Mouse (Mus musculus) right cerebral cortex, postnatal 14 days (tissue): ENCODE results near the gene Smc4.
A peak's percentile ranks its signal among the peaks of the same experiment; 100 is the strongest.
"Not testable (repeated sequence)": the region's sequence is repeated elsewhere in the genome, so short reads cannot be mapped to it uniquely, and the experiment has no call there.

ENCODE experiments used
- DNase-seq: peaks from one replicate; pipeline ENCODE4 v3.0.0; 2022

Smc4 gene

GRCm38 (mm10) chr3:69018635-69019034 is 14.1 kb downstream of the Smc4 start:
- not testable (repeated sequence) for DNase-seq

GRCm38 (mm10) chr3:69020285-69020684 is 15.7 kb downstream of the Smc4 start:
- no peak for DNase-seq

GRCm38 (mm10) chr3:69020764-69021163 is 16.2 kb downstream of the Smc4 start:
- no peak for DNase-seq

GRCm38 (mm10) chr3:69026133-69026783 is 21.7 kb downstream of the Smc4 start:
- DNase-seq, result no peak

- no peak for DNase-seq
Measured at GRCm38 (mm10) chr3:69040105-69040504, 35.6 kb downstream of the Smc4 start.

- DNase-seq, result no peak
Measured at GRCm38 (mm10) chr3:69041298-69041697, 36.8 kb downstream of the Smc4 start.

- DNase-seq, result no peak
Measured at GRCm38 (mm10) chr3:69044167-69044591, 39.6 kb downstream of the Smc4 start.

GRCm38 (mm10) chr3:69044645-69045399 is 40.3 kb downstream of the Smc4 start, which contains the start of gene Trim59:
Gene Trim59, minus strand, starts transcription at chr3:69044755.
- peak; percentile 80 for DNase-seq

- DNase-seq, result no peak
Measured at GRCm38 (mm10) chr3:69045400-69045703, 40.8 kb downstream of the Smc4 start.

GRCm38 (mm10) chr3:69045750-69046149 is 41.2 kb downstream of the Smc4 start:
- DNase-seq, result no peak

GRCm38 (mm10) chr3:69046509-69046908 is 42.0 kb downstream of the Smc4 start:
- DNase-seq, result no peak

GRCm38 (mm10) chr3:69047684-69048083 is 43.1 kb downstream of the Smc4 start:
- no peak for DNase-seq

GRCm38 (mm10) chr3:69049011-69049410 is 44.5 kb downstream of the Smc4 start:
- DNase-seq, result no peak

- no peak for DNase-seq
Measured at GRCm38 (mm10) chr3:69051894-69052293, 47.4 kb downstream of the Smc4 start.

- no peak for DNase-seq
Measured at GRCm38 (mm10) chr3:69054760-69055432, 50.4 kb downstream of the Smc4 start.

- DNase-seq, result no peak
Measured at GRCm38 (mm10) chr3:69055871-69056270, 51.3 kb downstream of the Smc4 start.

GRCm38 (mm10) chr3:69060672-69061071 is 56.1 kb downstream of the Smc4 start:
- DNase-seq, result no peak

GRCm38 (mm10) chr3:69062764-69063163 is 58.2 kb downstream of the Smc4 start:
- DNase-seq, result no peak

GRCm38 (mm10) chr3:69064005-69064404 is 59.5 kb downstream of the Smc4 start:
- no peak for DNase-seq
